Mouse (Mus musculus) cerebellum, adult (tissue): ENCODE measurements around the gene Olfr1457.

Experiments
- ATAC-seq: cut with Nextera tagmentation; 2 replicates; pipeline ENCODE4 v1.9.2; 2017; ENCODE audit warnings: mild to moderate bottlenecking, moderate library complexity, mixed read lengths; ENCODE audit not compliant: insufficient number of reproducible peaks, low FRiP score, low TSS enrichment

The Olfr1457 gene

GRCm38 (mm10) chr19:13097791-13098190 is at the start of gene Olfr1457:
TSS of gene Olfr1457 (minus strand) at chr19:13097891.
- no peak for ATAC-seq

DNA sequence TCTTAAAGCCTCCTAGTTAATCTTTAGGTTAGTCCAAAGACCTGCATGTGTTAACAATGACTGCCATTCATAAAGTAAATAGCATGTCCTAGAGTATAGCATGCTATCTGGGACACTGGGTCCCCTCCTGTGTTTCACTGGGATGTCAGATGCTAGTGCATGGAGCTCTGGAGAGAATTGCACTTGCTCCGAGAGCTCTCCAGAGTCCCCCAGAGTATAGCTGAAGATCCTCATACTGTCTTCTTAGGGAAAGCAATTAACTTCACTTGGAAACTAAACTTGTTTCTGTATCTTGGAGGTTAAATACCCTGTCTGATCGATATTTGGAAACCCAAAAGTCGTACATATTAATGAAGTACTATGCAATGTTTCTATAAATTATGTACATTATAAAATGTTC is 9.0 kb upstream of the Olfr1457 start, which contains the start of gene Olfr1458:
Gene Olfr1458, minus strand, starts transcription at position 101 of the 400 bp plus-strand sequence.
- ATAC-seq, result no peak

- no peak for ATAC-seq
Observed at GRCm38 (mm10) chr19:13093908-13094307, 3.8 kb downstream of the Olfr1457 start.

- ATAC-seq, result no peak
Observed at GRCm38 (mm10) chr19:13060310-13060709, 37.4 kb downstream of the Olfr1457 start, which contains the start of gene Olfr1454. TSS of gene Olfr1454 (plus strand) at chr19:13060610.
